9 mouse cellular contexts compared by ENCODE assay signal in genomic region chr8:34679565-34680291, GRCm38 (mm10).
DNase-seq lines count a peak whose midpoint lies in the region; ATAC-seq and TF ChIP-seq lines count a peak whose summit lies in the region.
"Had no signal": no experiment of that assay in that cellular context is flagged by ENCODE, and none has a peak within 500 bp of the region (broad histone marks: within the 10 kb centered on the region; RNA-seq: fewer than 3 reads in every experiment).

No protein-coding gene starts in this region.

- H3K4me3 ChIP-seq in cortical plate, adult 2 months (ENCODE audit: insufficient read depth, low read length), result no peak overlapping the region
- H3K4me3 ChIP-seq in heart, adult 2 months, result no peak overlapping the region
- no peak overlapping the region for H3K4me3 ChIP-seq in limb, embryonic 10.5 days
- H3K4me3 ChIP-seq in neural tube, embryonic 13.5 days, result no peak overlapping the region
- H3K4me3 ChIP-seq: liver, embryonic 15.5 days had no signal

- peak overlapping the region; percentile 43 for H3K4me2 ChIP-seq in neural tube, embryonic 13.5 days
- H3K4me2 ChIP-seq: liver, embryonic 15.5 days had no signal

- H3K36me3 ChIP-seq in heart, adult 2 months (ENCODE audit: control insufficient read depth, insufficient read depth, low read length), result no peaks in the 10 kb centered on the region
- H3K36me3 ChIP-seq in limb, embryonic 10.5 days, result no peaks in the 10 kb centered on the region
- no peaks in the 10 kb centered on the region for H3K36me3 ChIP-seq in neural tube, embryonic 13.5 days
- H3K36me3 ChIP-seq: liver, embryonic 15.5 days had no signal

- intact Hi-C loops in heart, adult 2 months (cut with DNase I), result no loop called here

- H3K9me3 ChIP-seq in limb, embryonic 10.5 days (replicated peaks), result no peaks in the 10 kb centered on the region
- H3K9me3 ChIP-seq in neural tube, embryonic 13.5 days, result no peaks in the 10 kb centered on the region
- H3K9me3 ChIP-seq: liver, embryonic 15.5 days had no signal

- H3K4me1 ChIP-seq in cortical plate, adult 2 months (ENCODE audit: control insufficient read depth, insufficient read depth, low read length), result 0 out of 2 replicates have a peak, but pooled peaks cover 2% of the 10 kb centered on the region
- no peaks in the 10 kb centered on the region for H3K4me1 ChIP-seq in heart, adult 2 months (ENCODE audit: control insufficient read depth, insufficient read depth, low read length)
- peaks cover 16% of the 10 kb centered on the region for H3K4me1 ChIP-seq in limb, embryonic 10.5 days
- peaks cover 14% of the 10 kb centered on the region for H3K4me1 ChIP-seq in neural tube, embryonic 13.5 days (replicated peaks)
- H3K4me1 ChIP-seq: liver, embryonic 15.5 days had no signal

- no peaks in the 10 kb centered on the region for H3K27me3 ChIP-seq in heart, adult 2 months (ENCODE audit: control insufficient read depth, insufficient read depth, low read length)
- H3K27me3 ChIP-seq in limb, embryonic 10.5 days (ENCODE audit: low read depth, poor library complexity, severe bottlenecking), result no peaks in the 10 kb centered on the region
- no peaks in the 10 kb centered on the region for H3K27me3 ChIP-seq in neural tube, embryonic 13.5 days
- H3K27me3 ChIP-seq: liver, embryonic 15.5 days had no signal

- TF ChIP-seq CTCF in cortical plate, adult 2 months (IDR thresholded peaks at IDR 0.05; ENCODE audit: extremely low read depth, insufficient read depth, low read length), result no peak
- no peak for TF ChIP-seq CTCF in heart, adult 2 months (IDR thresholded peaks at IDR 0.05)

- H3K27ac ChIP-seq in cortical plate, adult 2 months (ENCODE audit: insufficient read depth, low read length), result peak overlapping the region; percentile 4
- no peak overlapping the region for H3K27ac ChIP-seq in heart, adult 2 months
- peak overlapping the region; percentile 37; the same call in 1 of the 2 replicates for H3K27ac ChIP-seq in limb, embryonic 10.5 days
- peak overlapping the region; percentile 85 for H3K27ac ChIP-seq in neural tube, embryonic 13.5 days (replicated peaks)
- H3K27ac ChIP-seq: liver, embryonic 15.5 days had no signal

- TF ChIP-seq POLR2A in cortical plate, adult 2 months (IDR thresholded peaks at IDR 0.05; ENCODE audit: extremely low read depth, insufficient read depth, low read length), result no peak
- TF ChIP-seq POLR2A in heart, adult 2 months (IDR thresholded peaks at IDR 0.05; ENCODE audit: insufficient read depth, low read depth, low read length), result no peak

- no peak for TF ChIP-seq EP300 in heart, adult 2 months (IDR thresholded peaks at IDR 0.05; ENCODE audit: insufficient read depth, low read depth, low read length)

- ATAC-seq in neural tube, embryonic 13.5 days (ENCODE audit: low read depth), result peak; percentile 95
- no peak for ATAC-seq in megakaryocyte, adult 5-6 weeks (ENCODE audit: poor library complexity, severe bottlenecking)

- peak; percentile 97 for DNase-seq in brain, adult 2 months (ENCODE audit: low read depth, low spot score)
- peak; percentile 38 to 39 for DNase-seq in heart, adult 2 months
- peak; percentile 6 for DNase-seq in kidney, adult 11 months
- DNase-seq in limb, embryonic 10.5 days (ENCODE audit: low spot score), result peak; percentile 38
- DNase-seq in urinary bladder, postnatal 10 days (ENCODE audit: low spot score), result no peak

- 21% methylated on average over 14 of the region's 14 CpGs for WGBS in heart, adult 2 months
- WGBS in limb, embryonic 10.5 days, result 40% methylated on average over 14 of the region's 14 CpGs
- WGBS in neural tube, embryonic 13.5 days, result 5% methylated on average over 14 of the region's 14 CpGs

- H3K9ac ChIP-seq in heart, adult 2 months (ENCODE audit: low read depth, low read length), result no peak overlapping the region
- H3K9ac ChIP-seq in neural tube, embryonic 13.5 days, result peak overlapping the region; percentile 27
- H3K9ac ChIP-seq: liver, embryonic 15.5 days had no signal

- no peaks in the 10 kb centered on the region for H3K79me2 ChIP-seq in heart, adult 2 months (replicated peaks; ENCODE audit: control insufficient read depth, insufficient read depth, low read length)
